Mouse (Mus musculus): Measurements from ENCODE around the gene Os9.
A peak's percentile ranks its signal among the peaks of the same experiment; 100 is the strongest.
"Not testable (repeated sequence)": the region's sequence is repeated elsewhere in the genome, so short reads cannot be mapped to it uniquely, and the experiment has no call there.

The Os9 gene

GRCm38 (mm10) chr10:127121066-127121477 lies at the start of gene Os9:
Os9 (minus strand) TSS chr10:127121131.
- DNase-seq (ENCODE audit: low read depth, low spot score), result peak; percentile 99

- peak; percentile 74 for DNase-seq (ENCODE audit: low read depth, low spot score)
Measured at GRCm38 (mm10) chr10:127170002-127170401, 49.1 kb upstream of the Os9 start.

- DNase-seq (ENCODE audit: low read depth, low spot score), result no peak
Measured at GRCm38 (mm10) chr10:127167614-127168192, 46.8 kb upstream of the Os9 start.

- DNase-seq (ENCODE audit: low read depth, low spot score), result no peak
Measured at GRCm38 (mm10) chr10:127166771-127167613, 46.1 kb upstream of the Os9 start.

GRCm38 (mm10) chr10:127166404-127166715 lies 45.4 kb upstream of the Os9 start:
- DNase-seq (ENCODE audit: low read depth, low spot score), result no peak

GRCm38 (mm10) chr10:127165654-127166403 lies 44.9 kb upstream of the Os9 start:
- DNase-seq (ENCODE audit: low read depth, low spot score), result peak; percentile 77

- no peak for DNase-seq (ENCODE audit: low read depth, low spot score)
Measured at GRCm38 (mm10) chr10:127165354-127165653, 44.4 kb upstream of the Os9 start.

GRCm38 (mm10) chr10:127164631-127165353 lies 43.9 kb upstream of the Os9 start, which contains the start of gene B4galnt1:
B4galnt1 (plus strand) TSS chr10:127165225.
- DNase-seq (ENCODE audit: low read depth, low spot score), result peak; percentile 85

- no peak for DNase-seq (ENCODE audit: low read depth, low spot score)
Measured at GRCm38 (mm10) chr10:127164190-127164589, 43.3 kb upstream of the Os9 start.

- DNase-seq (ENCODE audit: low read depth, low spot score), result not testable (repeated sequence)
Measured at GRCm38 (mm10) chr10:127162771-127163261, 41.9 kb upstream of the Os9 start.

- no peak for DNase-seq (ENCODE audit: low read depth, low spot score)
Measured at GRCm38 (mm10) chr10:127160728-127161127, 39.8 kb upstream of the Os9 start.

- no peak for DNase-seq (ENCODE audit: low read depth, low spot score)
Measured at GRCm38 (mm10) chr10:127160081-127160480, 39.1 kb upstream of the Os9 start.

- no peak for DNase-seq (ENCODE audit: low read depth, low spot score)
Measured at GRCm38 (mm10) chr10:127158471-127158870, 37.5 kb upstream of the Os9 start.

GRCm38 (mm10) chr10:127156511-127156910 lies 35.6 kb upstream of the Os9 start:
- no peak for DNase-seq (ENCODE audit: low read depth, low spot score)

GRCm38 (mm10) chr10:127156089-127156488 lies 35.2 kb upstream of the Os9 start:
- DNase-seq (ENCODE audit: low read depth, low spot score), result no peak

- DNase-seq (ENCODE audit: low read depth, low spot score), result no peak
Measured at GRCm38 (mm10) chr10:127154652-127155051, 33.7 kb upstream of the Os9 start.

GRCm38 (mm10) chr10:127154241-127154640 lies 33.3 kb upstream of the Os9 start:
- DNase-seq (ENCODE audit: low read depth, low spot score), result no peak

- DNase-seq (ENCODE audit: low read depth, low spot score), result no peak
Measured at GRCm38 (mm10) chr10:127153323-127153722, 32.4 kb upstream of the Os9 start.

- DNase-seq (ENCODE audit: low read depth, low spot score), result peak; percentile 77
Measured at GRCm38 (mm10) chr10:127152556-127152955, 31.6 kb upstream of the Os9 start.

GRCm38 (mm10) chr10:127151233-127151632 lies 30.3 kb upstream of the Os9 start:
- not testable (repeated sequence) for DNase-seq (ENCODE audit: low read depth, low spot score)

GRCm38 (mm10) chr10:127150471-127150872 lies 29.5 kb upstream of the Os9 start:
- no peak for DNase-seq (ENCODE audit: low read depth, low spot score)

- DNase-seq (ENCODE audit: low read depth, low spot score), result peak; percentile 65
Measured at GRCm38 (mm10) chr10:127147135-127147534, 26.2 kb upstream of the Os9 start.
